Mouse (Mus musculus) cerebellum, postnatal 14 days (tissue): Measurements from ENCODE around the gene Rbm20.
A peak's percentile ranks its signal among the peaks of the same experiment; 100 is the strongest.
"Not testable (repeated sequence)": the region's sequence is repeated elsewhere in the genome, so short reads cannot be mapped to it uniquely, and the experiment has no call there.

ENCODE experiments used
- DNase-seq, 2 experiments: peaks; one replicate each; pipeline ENCODE4 v3.0.0; 2021; ENCODE audit warnings: mixed read lengths in 2 of 2

The Rbm20 gene

DNA sequence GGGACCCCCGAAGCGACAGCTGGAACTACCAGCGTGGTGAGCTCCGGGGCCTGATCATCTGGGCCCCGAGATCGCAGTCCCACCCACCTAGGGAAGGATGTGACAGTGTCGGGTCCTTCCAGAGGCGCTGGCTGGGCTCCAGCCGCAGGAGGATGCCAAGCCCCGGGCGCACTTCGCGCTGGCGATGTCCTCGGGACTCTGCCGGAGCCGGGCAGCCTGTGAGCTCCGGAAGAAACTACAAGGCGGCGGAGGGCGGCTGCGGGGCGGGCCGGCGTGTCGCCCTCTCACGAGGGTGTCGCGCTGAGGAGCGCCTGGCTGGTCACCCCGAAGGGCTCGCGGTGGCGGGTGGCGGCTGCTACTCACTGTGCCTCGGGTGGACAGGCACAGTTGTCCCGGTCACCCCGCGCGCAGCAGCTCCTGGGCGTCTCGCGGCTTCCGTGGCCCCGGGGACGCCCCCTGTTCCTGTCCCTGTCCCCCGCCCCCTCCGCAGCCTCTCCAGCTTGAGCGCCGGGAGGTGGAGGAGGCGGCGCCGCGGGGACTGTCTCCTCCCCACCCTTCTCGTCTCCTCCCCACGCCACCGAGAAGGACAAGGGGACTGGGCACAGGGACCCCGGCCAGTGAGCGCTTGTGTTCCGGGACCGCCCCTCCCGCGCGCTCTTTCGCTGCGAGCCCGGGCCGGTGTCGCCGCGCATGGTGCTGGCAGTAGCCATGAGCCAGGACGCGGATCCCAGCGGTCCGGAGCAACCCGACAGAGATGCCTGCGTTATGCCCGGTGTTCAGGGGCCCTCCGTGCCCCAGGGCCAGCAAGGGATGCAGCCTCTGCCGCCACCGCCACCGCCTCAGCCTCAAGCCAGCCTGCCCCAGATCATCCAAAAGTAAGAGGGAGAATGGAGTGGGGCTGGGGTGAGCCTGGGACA lies at the start of gene Rbm20:
TSS of gene Rbm20 (plus strand) at position 589 of the 917 bp plus-strand sequence.
- DNase-seq, result peak; percentile 49 to 50

GRCm38 (mm10) chr19:53638041-53638440 lies 39.1 kb upstream of the Rbm20 start:
- no peak for DNase-seq

DNA sequence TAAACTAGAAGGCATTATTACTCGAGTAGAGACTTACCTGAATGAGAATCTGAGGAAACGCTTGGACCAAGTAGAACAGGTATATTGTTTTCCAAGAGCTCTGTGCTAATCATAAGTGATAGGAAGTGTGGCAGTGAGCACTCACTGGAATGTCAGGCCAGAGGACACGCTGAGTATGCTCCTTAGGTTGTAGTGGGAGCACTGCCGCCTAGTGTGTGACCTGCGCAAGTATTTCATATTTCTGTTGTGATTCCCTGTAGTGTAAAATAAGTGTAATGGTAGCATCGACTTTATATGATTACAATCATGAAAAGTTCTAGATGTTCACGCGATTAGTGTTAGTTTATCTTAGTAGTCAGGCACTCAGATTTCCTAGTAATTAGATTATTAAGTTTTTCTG lies 38.4 kb upstream of the Rbm20 start:
- DNase-seq, result no peak

DNA sequence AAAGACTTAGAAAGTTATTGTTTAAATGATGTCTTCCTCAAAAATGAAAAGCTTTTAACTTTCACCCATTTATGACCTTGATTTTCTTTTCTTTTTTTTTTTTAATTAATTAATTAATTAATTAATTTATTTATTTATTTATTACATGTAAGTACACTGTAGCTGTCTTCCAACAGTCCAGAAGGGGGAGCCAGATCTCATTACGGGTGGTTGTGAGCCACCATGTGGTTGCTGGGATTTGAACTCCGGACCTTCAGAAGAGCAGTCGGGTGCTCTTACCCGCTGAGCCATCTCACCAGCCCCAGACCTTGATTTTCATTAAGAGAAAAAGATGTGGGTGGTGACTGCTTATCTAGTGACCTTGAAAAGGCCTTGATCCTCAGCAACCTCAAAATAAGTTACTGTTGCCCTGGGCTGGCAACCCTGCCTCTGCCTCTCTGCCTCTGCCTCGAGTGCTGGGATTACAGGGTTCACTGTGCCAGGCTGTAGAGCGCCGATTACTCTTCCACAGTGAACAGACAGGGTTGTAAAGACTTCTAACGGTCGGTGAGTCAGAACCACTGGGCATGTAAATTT lies 33.0 kb upstream of the Rbm20 start:
- peak; percentile 20 to 29 for DNase-seq

- DNase-seq, result no peak
Observed at GRCm38 (mm10) chr19:53647301-53647700, 29.8 kb upstream of the Rbm20 start.

DNA sequence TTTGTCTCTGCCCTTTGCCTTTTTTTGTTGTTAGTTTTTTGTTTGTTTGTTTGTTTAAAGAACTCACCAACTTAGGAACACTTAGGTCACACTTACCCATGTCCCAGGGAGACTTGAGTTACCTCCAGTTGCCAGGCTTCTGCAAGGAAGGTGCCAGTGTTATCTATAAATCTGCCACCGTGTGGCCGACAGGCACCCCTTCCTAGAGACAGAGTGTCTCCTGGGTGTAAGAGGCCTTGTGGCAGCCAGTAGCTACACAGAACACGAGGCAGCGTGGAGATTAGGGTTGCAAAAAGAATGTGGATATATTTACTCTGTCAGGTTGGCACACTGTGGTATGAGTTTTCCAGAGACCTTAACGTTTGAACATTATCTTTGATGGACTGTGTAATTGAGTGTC lies 29.1 kb upstream of the Rbm20 start:
- no peak for DNase-seq

- DNase-seq, result peak; percentile 85 to 86
Observed at GRCm38 (mm10) chr19:53648802-53649236, 28.3 kb upstream of the Rbm20 start.

GRCm38 (mm10) chr19:53649361-53649760 lies 27.7 kb upstream of the Rbm20 start:
- peak; percentile 30 to 44 for DNase-seq

DNA sequence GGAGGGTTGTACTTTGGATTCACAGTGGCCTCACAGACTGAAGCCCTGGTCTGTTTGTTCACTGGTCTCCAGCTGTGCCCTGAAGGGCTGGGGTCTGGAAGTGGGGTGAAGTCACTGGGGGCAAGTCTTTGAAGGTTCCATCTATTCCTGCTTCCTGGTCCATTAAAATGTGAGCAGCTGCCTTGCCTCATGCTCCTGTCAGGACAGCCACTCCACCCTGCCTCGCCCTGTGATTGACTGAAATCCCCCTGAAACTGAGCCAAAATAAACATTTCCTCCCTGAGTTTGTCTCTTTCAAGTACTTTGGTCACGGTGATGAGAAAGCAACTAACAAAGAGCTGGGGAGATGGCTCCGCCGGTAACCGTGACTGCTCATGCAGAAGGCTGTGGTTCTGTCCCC lies 27.3 kb upstream of the Rbm20 start:
- no peak for DNase-seq

- DNase-seq, result no peak
Observed at GRCm38 (mm10) chr19:53650921-53651320, 26.2 kb upstream of the Rbm20 start.

DNA sequence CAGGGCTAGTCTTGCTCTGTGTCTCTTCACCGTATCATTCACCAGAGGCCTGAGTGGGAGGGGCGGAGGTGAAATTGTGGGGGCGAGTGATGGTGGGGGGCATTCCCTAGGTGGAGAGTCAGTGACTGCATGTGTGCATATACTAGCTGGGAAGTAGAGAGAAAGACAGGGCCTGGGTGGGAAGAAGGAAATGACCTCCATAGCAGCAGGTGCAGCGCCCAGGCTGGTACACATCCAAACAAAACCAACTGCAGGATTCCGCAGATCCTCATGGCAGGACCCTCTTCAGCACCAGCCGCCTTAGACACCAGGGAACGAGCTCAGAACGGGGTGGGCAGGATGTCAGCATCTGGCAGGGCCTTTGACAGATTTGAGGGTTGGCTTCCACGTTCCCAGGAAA lies 24.8 kb upstream of the Rbm20 start:
- no peak for DNase-seq

- peak in 1 of 2 experiments; percentile 29 for DNase-seq
Observed at GRCm38 (mm10) chr19:53653624-53654467, 23.3 kb upstream of the Rbm20 start.

DNA sequence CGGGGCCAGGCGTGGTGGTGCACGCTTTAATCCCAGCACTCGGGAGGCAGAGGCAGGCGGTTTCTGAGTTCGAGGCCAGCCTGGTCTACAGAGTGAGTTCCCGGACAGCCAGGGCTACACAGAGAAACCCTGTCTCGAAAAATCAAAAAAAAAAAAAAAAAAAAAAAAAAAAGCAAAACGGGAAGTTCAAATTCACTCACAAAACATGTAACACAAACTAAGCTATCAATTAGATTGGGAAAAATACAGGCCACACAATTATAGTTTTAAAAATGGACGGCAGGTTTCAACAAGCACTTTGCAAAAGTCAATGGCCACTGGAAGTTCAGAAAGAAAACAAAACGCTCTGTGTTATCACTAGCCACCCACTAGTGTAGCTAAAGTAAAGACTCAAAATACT lies 20.7 kb upstream of the Rbm20 start:
- DNase-seq, result not testable (repeated sequence)

DNA sequence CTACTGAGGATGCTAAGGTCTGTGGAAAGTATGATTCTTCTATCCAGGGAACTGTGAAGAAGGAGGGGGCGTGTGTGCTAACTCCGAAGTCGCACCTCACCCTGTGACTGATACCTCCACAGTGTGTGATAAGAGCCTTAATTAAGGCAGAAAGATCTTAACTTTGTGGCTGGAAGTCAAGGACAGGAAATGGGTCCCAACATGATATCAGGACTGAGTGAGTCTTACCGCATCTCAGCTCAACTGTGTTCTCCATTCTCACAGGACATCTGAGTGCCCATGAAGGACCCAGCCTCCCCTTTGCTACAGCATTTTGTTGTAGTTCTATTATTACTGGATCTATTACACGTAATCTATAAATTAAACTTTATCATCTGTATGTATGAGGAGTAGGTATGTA lies 19.7 kb upstream of the Rbm20 start:
- no peak for DNase-seq

DNA sequence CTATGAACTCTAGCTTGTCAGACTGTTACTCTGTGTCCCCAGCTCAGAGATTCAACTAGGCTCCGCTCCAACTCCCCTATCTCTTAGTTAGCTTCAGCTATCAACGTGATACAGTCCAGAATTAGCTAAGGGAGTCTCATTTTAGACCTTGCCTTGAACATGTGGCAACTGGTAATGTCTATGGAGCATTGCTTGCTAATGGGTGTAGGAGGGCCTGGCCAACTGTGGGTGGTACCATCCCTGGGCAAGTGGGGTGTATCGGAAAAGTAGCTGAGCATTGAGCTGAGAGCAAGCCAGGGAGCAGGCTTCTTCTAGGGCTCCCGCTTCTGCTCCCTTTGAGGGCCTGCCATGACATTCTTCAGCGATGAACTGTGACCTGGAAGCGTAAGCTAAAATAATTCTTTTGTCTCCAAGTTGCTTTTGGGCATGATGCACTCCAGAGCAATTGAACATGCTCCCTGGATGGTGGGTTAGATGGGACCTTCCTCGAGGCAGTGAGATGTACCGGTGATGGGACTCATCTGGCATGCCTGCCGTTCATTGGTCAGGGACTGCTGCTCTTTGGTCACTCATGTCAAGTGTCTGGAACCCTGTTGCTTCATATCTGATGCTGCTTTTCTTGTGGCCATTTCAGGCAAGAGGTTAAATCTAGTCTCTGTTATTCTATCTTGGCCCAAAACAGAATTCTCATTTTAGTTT lies 16.2 kb upstream of the Rbm20 start:
- no peak for DNase-seq

DNA sequence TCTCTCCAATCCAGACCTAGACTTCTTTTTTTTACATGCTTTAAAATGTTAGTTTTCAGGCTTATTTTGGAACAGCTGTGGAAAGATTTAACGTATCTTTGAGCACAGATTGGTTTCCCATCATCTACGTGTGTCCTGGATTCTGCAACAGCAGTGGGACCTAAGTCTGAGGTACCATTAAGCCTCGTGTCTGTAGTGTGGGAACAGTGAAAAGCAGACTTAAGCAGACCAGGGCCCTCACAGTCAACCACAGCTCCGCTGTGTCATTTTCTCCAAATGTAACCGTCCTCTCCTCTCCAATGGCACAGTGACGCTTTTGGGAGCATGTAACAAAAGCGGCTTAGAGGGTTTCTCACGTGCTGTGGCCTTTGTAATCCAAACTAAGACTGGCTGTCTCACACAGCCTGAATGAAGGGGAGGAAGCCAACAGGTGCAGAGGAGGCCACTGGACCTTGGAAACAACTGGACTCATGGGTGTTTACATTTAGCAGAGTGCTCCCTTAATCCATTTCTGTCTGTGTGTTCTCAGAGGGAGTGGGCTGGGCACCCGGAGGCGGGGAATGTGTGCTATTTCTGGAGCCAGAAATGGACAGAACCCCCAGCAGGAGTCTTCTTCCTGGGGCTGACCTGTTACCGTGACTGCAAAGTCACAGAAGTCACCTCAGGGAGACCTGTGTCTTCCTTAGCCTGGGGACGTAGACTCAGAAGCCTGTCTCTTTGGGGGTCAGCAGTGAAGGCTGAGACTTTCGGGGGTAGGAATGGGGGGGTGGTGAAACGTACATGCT lies 15.0 kb upstream of the Rbm20 start:
- DNase-seq, result no peak

GRCm38 (mm10) chr19:53664831-53665230 lies 12.3 kb upstream of the Rbm20 start:
- no peak for DNase-seq

GRCm38 (mm10) chr19:53665391-53665790 lies 11.7 kb upstream of the Rbm20 start:
- DNase-seq, result no peak

- DNase-seq, result no peak
Observed at GRCm38 (mm10) chr19:53666708-53667107, 10.4 kb upstream of the Rbm20 start.

DNA sequence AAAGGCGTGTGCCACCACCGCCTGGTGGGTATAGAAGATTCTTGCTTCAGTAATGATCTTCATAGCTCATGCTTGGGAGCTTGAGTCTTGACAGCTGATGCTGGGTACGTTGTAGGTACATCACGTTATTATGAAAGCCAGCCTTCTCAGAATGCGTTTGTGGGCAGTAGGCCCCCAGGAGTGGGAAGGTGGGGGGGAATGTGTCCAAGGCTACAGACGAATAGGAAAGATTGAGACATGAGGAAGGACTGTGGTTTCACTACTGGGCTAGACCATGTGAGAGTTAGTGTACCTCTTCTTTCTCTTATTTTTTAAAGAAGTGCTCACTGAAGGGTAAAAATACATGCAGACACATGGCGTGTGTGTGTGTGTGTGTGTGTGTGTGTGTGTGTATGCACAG lies 8.3 kb upstream of the Rbm20 start:
- DNase-seq, result no peak

GRCm38 (mm10) chr19:53670625-53671141 lies 6.4 kb upstream of the Rbm20 start:
- DNase-seq, result peak in 1 of 2 experiments; percentile 23

GRCm38 (mm10) chr19:53671432-53671831 lies 5.7 kb upstream of the Rbm20 start:
- DNase-seq, result no peak
